Mouse (Mus musculus): ENCODE measurements around the gene Ptpn1. TPM values are rescaled to one million over a fixed set of nuclear protein-coding genes. Genes with fewer than 3 reads are reported as not detected.

The Ptpn1 gene
- 50.7 and 53.6 TPM in 2 replicates for polyA plus RNA-seq (2014; fragmentation: Nextera tagmentation; extraction: Ambion mirVana)

- H3K4me2 ChIP-seq = peak within 1 kb of the TSS; percentile 91
- peak within 1 kb of the TSS; percentile 54 for H3K27ac ChIP-seq (ENCODE audit: low read depth, low read length)
These were observed at the start of gene Ptpn1 for GRCm38 (mm10) chr2:167931985-167932726. Gene Ptpn1, plus strand, starts transcription at chr2:167932057.

DNA sequence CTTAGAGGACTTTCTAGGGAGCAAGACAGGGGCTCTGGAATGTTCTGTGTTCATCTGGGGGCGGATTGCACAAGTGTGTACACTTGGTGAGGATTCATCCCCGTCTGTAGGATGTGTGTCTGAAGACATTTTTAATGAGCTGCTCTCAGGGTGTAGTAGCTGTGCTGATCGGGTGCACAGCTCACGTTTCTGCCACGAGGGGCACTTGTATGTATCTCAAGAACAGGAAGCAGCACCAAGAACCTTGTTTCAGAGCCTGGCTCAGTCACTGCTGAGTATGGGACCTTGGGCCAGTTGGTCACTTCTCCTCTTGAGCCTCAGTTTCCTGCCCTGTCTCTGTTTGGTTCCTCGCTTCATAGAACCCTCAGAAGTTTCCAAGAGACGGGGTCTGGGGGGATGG lies 45.4 kb upstream of the Ptpn1 start:
- Histone ChIP-seq H3K4me1 (replicated peaks; ENCODE audit: control insufficient read depth, insufficient read depth, low read length) (peaks cover 32% of the 10 kb centered on the region), H3K4me2 (no peak overlapping the region), H3K4me3 (ENCODE audit: low read depth, low read length) (no peak overlapping the region), H3K36me3 (ENCODE audit: control insufficient read depth, insufficient read depth, low read length) (no peaks in the 10 kb centered on the region), H3K27me3 (replicated peaks; ENCODE audit: control insufficient read depth, insufficient read depth, low read length) (no peaks in the 10 kb centered on the region; the same call in 1 of the 2 replicates), H3K9ac (ENCODE audit: low read depth, low read length) (no peak overlapping the region), H3K27ac (ENCODE audit: low read depth, low read length) (no peak overlapping the region), H3K9me3 (ENCODE audit: control insufficient read depth, low read length) (peaks cover 2% of the 10 kb centered on the region; the same call in 1 of the 2 replicates)
- WGBS = 61% methylated on average over 7 of the region's 7 CpGs
- DNase-seq (ENCODE audit: low spot score) = no peak
- no peak for ATAC-seq (replicated peaks; ENCODE audit: low FRiP score)

More at GRCm38 (mm10) chr2:167931985-167932726, at the start of gene Ptpn1:
- ATAC-seq (replicated peaks; ENCODE audit: low FRiP score) = peak; percentile 95
- peak; percentile 98 for DNase-seq (ENCODE audit: low spot score)
- Histone ChIP-seq H3K9ac (ENCODE audit: low read depth, low read length) (peak within 1 kb of the TSS; percentile 91), H3K27me3 (replicated peaks; ENCODE audit: control insufficient read depth, insufficient read depth, low read length) (no peaks in the 10 kb centered on the region), H3K36me3 (ENCODE audit: control insufficient read depth, insufficient read depth, low read length) (no peaks in the 10 kb centered on the region; the same call in 1 of the 2 replicates), H3K9me3 (ENCODE audit: control insufficient read depth, low read length) (no peaks in the 10 kb centered on the region), H3K4me1 (replicated peaks; ENCODE audit: control insufficient read depth, insufficient read depth, low read length) (peaks cover 31% of the 10 kb centered on the region), H3K4me3 (ENCODE audit: low read depth, low read length) (peak within 1 kb of the TSS; percentile 94)
- WGBS = under 1% methylated on average over 99 of the region's 99 CpGs

- Histone ChIP-seq H3K4me1 (replicated peaks; ENCODE audit: control insufficient read depth, insufficient read depth, low read length) (peaks cover 34% of the 10 kb centered on the region), H3K27ac (ENCODE audit: low read depth, low read length) (peak overlapping the region; percentile 50; the same call in 1 of the 2 replicates), H3K36me3 (ENCODE audit: control insufficient read depth, insufficient read depth, low read length) (no peaks in the 10 kb centered on the region), H3K4me3 (ENCODE audit: low read depth, low read length) (peak overlapping the region; percentile 22), H3K4me2 (peak overlapping the region; percentile 65), H3K9me3 (ENCODE audit: control insufficient read depth, low read length) (no peaks in the 10 kb centered on the region), H3K27me3 (replicated peaks; ENCODE audit: control insufficient read depth, insufficient read depth, low read length) (no peaks in the 10 kb centered on the region; the same call in 1 of the 2 replicates), H3K9ac (ENCODE audit: low read depth, low read length) (no peak overlapping the region; the same call in 1 of the 2 replicates)
- WGBS = 6% methylated on average over 22 of the region's 22 CpGs
- DNase-seq (ENCODE audit: low spot score) (peak; percentile 65), ATAC-seq (replicated peaks; ENCODE audit: low FRiP score) (peak; percentile 61)
These were observed 44.1 kb upstream of the Ptpn1 start for GRCm38 (mm10) chr2:167887516-167888347.

DNA sequence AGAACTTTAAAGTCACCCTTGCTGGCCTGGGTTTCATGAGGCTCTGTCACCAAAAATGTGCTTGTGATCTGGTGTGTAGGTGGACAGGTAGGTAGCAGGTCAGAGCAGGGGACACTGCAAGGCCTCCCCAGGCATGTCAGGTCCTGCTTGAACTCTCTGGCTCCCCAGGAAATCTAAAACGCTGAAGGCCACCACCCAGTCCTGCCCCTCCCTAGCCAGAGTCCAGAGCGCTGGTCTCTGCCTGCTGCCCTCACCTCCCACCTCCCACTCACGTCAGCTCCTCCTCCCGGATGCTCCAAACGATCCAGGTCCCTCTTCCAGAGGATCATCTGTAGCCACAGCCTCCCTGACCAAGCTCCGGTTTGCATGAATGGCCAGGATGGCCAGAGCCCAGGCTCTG lies 43.0 kb upstream of the Ptpn1 start:
- no peak overlapping the region for H3K9ac ChIP-seq (ENCODE audit: low read depth, low read length)
- DNase-seq (ENCODE audit: low spot score) (no peak), ATAC-seq (replicated peaks; ENCODE audit: low FRiP score) (no peak)
- no peaks in the 10 kb centered on the region for H3K36me3 ChIP-seq (ENCODE audit: control insufficient read depth, insufficient read depth, low read length)
- H3K4me1 ChIP-seq (replicated peaks; ENCODE audit: control insufficient read depth, insufficient read depth, low read length) = peaks cover 34% of the 10 kb centered on the region
- H3K4me2 ChIP-seq = no peak overlapping the region
- H3K4me3 ChIP-seq (ENCODE audit: low read depth, low read length) = no peak overlapping the region
- H3K9me3 ChIP-seq (ENCODE audit: control insufficient read depth, low read length) = no peaks in the 10 kb centered on the region
- 0 out of 2 replicates have a peak overlapping the region, but pooled peaks have one; percentile 50 for H3K27ac ChIP-seq (ENCODE audit: low read depth, low read length)
- 55% methylated on average over 6 of the region's 6 CpGs for WGBS
- H3K27me3 ChIP-seq (replicated peaks; ENCODE audit: control insufficient read depth, insufficient read depth, low read length) = no peaks in the 10 kb centered on the region; the same call in 1 of the 2 replicates

DNA sequence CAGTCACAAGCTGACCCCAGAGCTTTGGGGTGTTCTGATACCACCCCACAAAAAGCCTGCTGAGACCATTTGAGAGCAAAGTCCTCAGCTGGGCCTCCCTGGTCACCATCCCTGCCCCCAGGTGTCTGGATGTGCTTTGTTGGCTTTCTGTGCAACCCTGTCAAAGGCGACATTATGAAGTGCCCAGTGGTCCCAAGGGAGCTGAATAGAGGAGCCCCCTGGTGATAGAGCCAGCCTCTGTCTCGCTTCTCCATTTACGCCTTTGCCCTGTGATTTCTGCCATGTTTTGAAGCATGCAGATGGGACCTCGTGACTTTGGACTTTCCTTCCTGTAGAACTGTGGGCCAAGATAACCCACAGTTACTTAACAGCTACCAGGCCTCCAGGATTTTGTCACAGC lies 42.0 kb upstream of the Ptpn1 start:
- no peak overlapping the region for H3K27ac ChIP-seq (ENCODE audit: low read depth, low read length)
- WGBS = 65% methylated on average over 4 of the region's 4 CpGs
- no peaks in the 10 kb centered on the region; the same call in 1 of the 2 replicates for H3K27me3 ChIP-seq (replicated peaks; ENCODE audit: control insufficient read depth, insufficient read depth, low read length)
- no peaks in the 10 kb centered on the region for H3K9me3 ChIP-seq (ENCODE audit: control insufficient read depth, low read length)
- no peak for DNase-seq (ENCODE audit: low spot score)
- H3K36me3 ChIP-seq (ENCODE audit: control insufficient read depth, insufficient read depth, low read length) = no peaks in the 10 kb centered on the region
- H3K4me2 ChIP-seq = no peak overlapping the region
- H3K4me1 ChIP-seq (replicated peaks; ENCODE audit: control insufficient read depth, insufficient read depth, low read length) = peaks cover 34% of the 10 kb centered on the region
- no peak overlapping the region for H3K4me3 ChIP-seq (ENCODE audit: low read depth, low read length)
- ATAC-seq (replicated peaks; ENCODE audit: low FRiP score) = no peak
- H3K9ac ChIP-seq (ENCODE audit: low read depth, low read length) = no peak overlapping the region

DNA sequence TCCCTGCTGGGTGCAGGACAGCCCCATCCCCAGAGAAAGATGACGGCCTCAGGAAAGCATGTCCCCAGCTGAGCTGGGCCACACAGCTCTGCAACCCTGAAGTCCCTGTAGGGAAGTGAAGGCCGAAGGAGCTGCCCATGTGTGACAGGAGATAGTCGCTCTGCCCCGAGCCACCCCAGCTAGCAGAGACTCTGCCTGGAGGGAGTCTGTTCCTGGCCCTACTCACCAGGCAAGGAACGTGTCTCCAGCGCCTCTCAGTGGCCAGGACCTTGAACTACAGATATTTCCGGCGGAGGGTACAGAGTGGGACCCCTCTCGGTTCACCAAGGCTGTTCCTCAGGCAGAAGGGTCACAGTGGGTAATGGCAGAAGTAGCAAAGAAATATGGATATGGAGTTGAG lies 39.9 kb upstream of the Ptpn1 start:
- Histone ChIP-seq H3K9me3 (ENCODE audit: control insufficient read depth, low read length) (no peaks in the 10 kb centered on the region), H3K9ac (ENCODE audit: low read depth, low read length) (no peak overlapping the region), H3K27ac (ENCODE audit: low read depth, low read length) (no peak overlapping the region), H3K36me3 (ENCODE audit: control insufficient read depth, insufficient read depth, low read length) (no peaks in the 10 kb centered on the region), H3K4me2 (no peak overlapping the region), H3K4me3 (ENCODE audit: low read depth, low read length) (no peak overlapping the region), H3K4me1 (replicated peaks; ENCODE audit: control insufficient read depth, insufficient read depth, low read length) (peaks cover 26% of the 10 kb centered on the region), H3K27me3 (replicated peaks; ENCODE audit: control insufficient read depth, insufficient read depth, low read length) (peaks cover 4% of the 10 kb centered on the region)
- DNase-seq (ENCODE audit: low spot score) = peak; percentile 76
- 4% methylated on average over 9 of the region's 9 CpGs for WGBS
- peak; percentile 55; the same call in 1 of the 2 replicates for ATAC-seq (replicated peaks; ENCODE audit: low FRiP score)

DNA sequence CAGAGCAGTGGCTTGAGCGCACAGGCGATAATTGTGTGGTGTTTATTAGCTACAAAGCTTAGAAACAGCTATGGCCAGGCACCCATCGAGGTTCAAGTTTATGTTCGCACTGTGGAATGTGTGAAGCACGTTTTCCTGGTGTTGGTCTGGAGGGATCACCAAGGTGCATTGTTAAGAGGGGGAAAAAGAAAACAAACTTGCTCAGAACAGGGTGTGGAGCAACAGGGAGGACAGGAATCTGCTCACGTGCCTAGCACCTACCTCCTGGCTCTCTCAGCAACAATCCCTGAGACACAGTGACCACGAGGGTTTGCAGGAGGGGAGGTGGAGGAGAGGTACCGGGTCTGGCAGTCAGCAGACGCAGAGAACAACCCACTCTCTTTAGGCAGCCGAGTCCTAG lies 38.2 kb upstream of the Ptpn1 start:
- Histone ChIP-seq H3K9ac (ENCODE audit: low read depth, low read length) (no peak overlapping the region), H3K27me3 (replicated peaks; ENCODE audit: control insufficient read depth, insufficient read depth, low read length) (peaks cover 4% of the 10 kb centered on the region)
- WGBS = 67% methylated on average over 10 of the region's 10 CpGs

GRCm38 (mm10) chr2:167894948-167895372 lies 36.9 kb upstream of the Ptpn1 start:
- Histone ChIP-seq H3K4me3 (ENCODE audit: low read depth, low read length) (no peak overlapping the region), H3K36me3 (ENCODE audit: control insufficient read depth, insufficient read depth, low read length) (no peaks in the 10 kb centered on the region), H3K27me3 (replicated peaks; ENCODE audit: control insufficient read depth, insufficient read depth, low read length) (peaks cover 4% of the 10 kb centered on the region), H3K4me1 (replicated peaks; ENCODE audit: control insufficient read depth, insufficient read depth, low read length) (peaks cover 4% of the 10 kb centered on the region; the same call in 1 of the 2 replicates), H3K27ac (ENCODE audit: low read depth, low read length) (no peak overlapping the region), H3K9ac (ENCODE audit: low read depth, low read length) (no peak overlapping the region), H3K4me2 (peak overlapping the region; percentile 50), H3K9me3 (ENCODE audit: control insufficient read depth, low read length) (no peaks in the 10 kb centered on the region)
- under 1% methylated on average over 30 of the region's 30 CpGs for WGBS
- DNase-seq (ENCODE audit: low spot score) = peak; percentile 83
- peak; percentile 55; the same call in 1 of the 2 replicates for ATAC-seq (replicated peaks; ENCODE audit: low FRiP score)

More for the DNA sequence above, 38.2 kb upstream of the Ptpn1 start:
- Histone ChIP-seq H3K27ac (ENCODE audit: low read depth, low read length) (no peak overlapping the region), H3K9me3 (ENCODE audit: control insufficient read depth, low read length) (no peaks in the 10 kb centered on the region), H3K36me3 (ENCODE audit: control insufficient read depth, insufficient read depth, low read length) (no peaks in the 10 kb centered on the region), H3K4me2 (no peak overlapping the region), H3K4me3 (ENCODE audit: low read depth, low read length) (no peak overlapping the region), H3K4me1 (replicated peaks; ENCODE audit: control insufficient read depth, insufficient read depth, low read length) (peaks cover 10% of the 10 kb centered on the region)
- DNase-seq (ENCODE audit: low spot score) (no peak), ATAC-seq (replicated peaks; ENCODE audit: low FRiP score) (no peak)

All from liver, embryonic 11.5 days (tissue).